Mouse (Mus musculus) olfactory bulb, adult 2 months (tissue): ENCODE measurements around the gene Kalrn. TPM values are rescaled to one million over a fixed set of nuclear protein-coding genes. Genes with fewer than 3 reads are reported as not detected.

ENCODE experiments used
- H3K27ac ChIP-seq: fragments of 200-500 bp; 2 replicates; pipeline ENCODE4 v1.5.1; 2012; ENCODE audit warnings: low read depth, low read length; ENCODE audit not compliant: insufficient read depth
- H3K4me1 ChIP-seq: fragments of 200-500 bp; 2 replicates; pipeline ENCODE4 v1.6.1; 2012; ENCODE audit warnings: low read length; ENCODE audit not compliant: control insufficient read depth, insufficient read depth
- H3K4me3 ChIP-seq: fragments of 200-500 bp; 2 replicates; pipeline ENCODE4 v1.5.1; 2012; ENCODE audit warnings: mild to moderate bottlenecking, low read depth, low read length, moderate library complexity; ENCODE audit not compliant: insufficient read depth
- CTCF ChIP-seq: fragments of 200-500 bp; IDR thresholded peaks from 2 replicates; pipeline ENCODE4 v1.5.1; 2012; ENCODE audit warnings: low read depth, mild to moderate bottlenecking, low read length, moderate library complexity; ENCODE audit not compliant: insufficient read depth
- POLR2A ChIP-seq: fragments of 200-500 bp; IDR thresholded peaks from 2 replicates; pipeline ENCODE4 v1.6.1; 2012; ENCODE audit warnings: mild to moderate bottlenecking, low read depth, low read length, moderate library complexity; ENCODE audit not compliant: insufficient read depth
- WGBS: fragments of 180-500 bp; shearing (Covaris S2); methylation state at CpG from one replicate; pipeline ENCODE4 v1.1.7; 2018; 5-methylcytosine and 5-hydroxymethylcytosine counted together
- polyA plus RNA-seq: library from polyadenylated mRNA; stranded (reverse); fragments of >200 nt; gene quantifications from 2 replicates; pipeline ENCODE4 v1.2.4, GENCODE M21; 2012; ENCODE audit warnings: low replicate concordance; ENCODE audit not compliant: missing spikeins, insufficient read depth, insufficient read length

The Kalrn gene
- polyA plus RNA-seq, 1 experiment = 153 TPM

DNA sequence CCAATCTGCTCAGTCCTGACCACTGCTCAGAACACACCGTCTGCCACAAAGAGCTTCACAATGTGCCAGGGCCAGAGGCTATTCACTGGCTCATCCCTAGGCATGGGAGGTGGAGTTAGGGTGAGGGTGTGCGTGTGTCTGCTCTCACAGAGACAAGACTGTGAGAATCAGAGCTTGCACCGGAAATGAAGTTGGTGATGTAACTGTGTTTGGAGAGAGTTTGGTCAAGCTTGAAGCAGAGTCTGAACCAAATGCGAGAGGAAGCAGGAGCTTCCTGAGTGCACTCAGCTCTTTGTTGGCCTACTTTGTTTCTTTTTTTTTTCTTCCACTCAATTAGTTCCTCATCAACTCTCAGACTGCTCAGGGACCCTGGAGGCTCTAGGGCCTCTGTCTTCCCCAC lies 325.1 kb downstream of the Kalrn start:
- no peak for TF ChIP-seq POLR2A
- no peak for TF ChIP-seq CTCF
- 41% methylated on average over 4 of the region's 4 CpGs for WGBS
- Histone ChIP-seq H3K4me3 (no peak overlapping the region), H3K4me1 (peaks cover 12% of the 10 kb centered on the region), H3K27ac (peak overlapping the region; percentile 29; the same call in 1 of the 2 replicates)

DNA sequence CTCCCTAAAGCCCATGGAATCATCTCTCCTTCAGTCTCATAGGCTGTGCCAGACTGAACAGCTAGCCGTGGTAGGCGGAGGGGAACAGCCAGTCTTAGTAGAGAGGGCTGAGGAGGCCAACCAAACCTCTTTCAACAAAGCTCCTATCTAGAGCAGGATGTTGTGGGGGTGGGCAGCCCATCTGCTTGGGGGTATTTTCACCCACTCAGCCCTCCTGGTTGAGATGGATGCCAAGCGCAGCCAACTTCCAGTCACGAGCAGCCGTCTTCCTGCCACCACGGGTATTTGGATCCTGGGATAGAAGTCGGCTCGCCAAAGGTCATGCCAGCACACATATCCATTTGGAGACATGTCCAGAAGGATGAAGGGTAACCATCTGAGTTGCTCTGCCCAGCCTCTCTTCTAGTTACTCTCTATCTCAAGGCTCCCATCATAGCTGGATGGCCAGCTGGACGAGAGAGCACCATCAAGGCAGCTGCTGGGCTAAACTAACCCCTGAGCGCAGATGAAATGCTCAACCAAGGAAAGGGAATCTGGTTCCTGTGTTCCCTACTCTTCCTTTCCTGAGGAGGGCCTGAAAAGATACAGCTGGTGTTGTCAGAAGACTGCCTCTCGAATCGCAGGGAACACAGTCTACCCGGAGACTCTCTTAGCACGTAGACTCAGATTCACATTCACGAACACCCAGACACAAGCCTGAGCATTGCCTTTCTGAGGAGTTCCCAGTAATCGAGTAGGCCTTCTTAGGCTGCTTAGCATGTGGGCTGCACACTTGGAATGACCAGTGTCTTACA lies 331.2 kb downstream of the Kalrn start:
- TF ChIP-seq CTCF (no peak), POLR2A (no peak)
- Histone ChIP-seq H3K27ac (peak overlapping the region; percentile 28; the same call in 1 of the 2 replicates), H3K4me3 (no peak overlapping the region), H3K4me1 (peaks cover 25% of the 10 kb centered on the region)
- 71% methylated on average over 16 of the region's 16 CpGs for WGBS

DNA sequence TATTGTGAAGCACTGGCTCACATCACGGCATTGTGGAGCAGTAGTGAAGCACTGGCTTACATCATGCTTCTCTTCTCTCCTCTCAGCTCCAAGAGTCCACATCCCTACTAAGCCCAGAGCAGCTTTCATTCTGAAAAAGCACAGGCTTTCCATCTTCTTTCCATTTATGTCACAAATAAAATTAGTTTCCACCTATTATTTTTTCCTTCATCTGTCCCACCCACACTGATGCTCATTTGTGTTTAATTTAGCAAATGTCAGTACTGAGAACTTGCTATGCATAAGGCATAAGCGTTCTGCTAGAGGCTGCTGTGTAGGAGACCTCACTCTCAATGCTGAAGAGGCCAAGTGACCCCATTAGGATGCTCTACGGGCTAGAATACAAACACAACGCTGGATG lies 333.7 kb downstream of the Kalrn start:
- H3K4me1 ChIP-seq = peaks cover 33% of the 10 kb centered on the region
- WGBS = 54% methylated on average over 4 of the region's 4 CpGs
- TF ChIP-seq POLR2A (no peak), CTCF (no peak)
- peak overlapping the region; percentile 5; the same call in 1 of the 2 replicates for H3K27ac ChIP-seq
- H3K4me3 ChIP-seq = no peak overlapping the region

DNA sequence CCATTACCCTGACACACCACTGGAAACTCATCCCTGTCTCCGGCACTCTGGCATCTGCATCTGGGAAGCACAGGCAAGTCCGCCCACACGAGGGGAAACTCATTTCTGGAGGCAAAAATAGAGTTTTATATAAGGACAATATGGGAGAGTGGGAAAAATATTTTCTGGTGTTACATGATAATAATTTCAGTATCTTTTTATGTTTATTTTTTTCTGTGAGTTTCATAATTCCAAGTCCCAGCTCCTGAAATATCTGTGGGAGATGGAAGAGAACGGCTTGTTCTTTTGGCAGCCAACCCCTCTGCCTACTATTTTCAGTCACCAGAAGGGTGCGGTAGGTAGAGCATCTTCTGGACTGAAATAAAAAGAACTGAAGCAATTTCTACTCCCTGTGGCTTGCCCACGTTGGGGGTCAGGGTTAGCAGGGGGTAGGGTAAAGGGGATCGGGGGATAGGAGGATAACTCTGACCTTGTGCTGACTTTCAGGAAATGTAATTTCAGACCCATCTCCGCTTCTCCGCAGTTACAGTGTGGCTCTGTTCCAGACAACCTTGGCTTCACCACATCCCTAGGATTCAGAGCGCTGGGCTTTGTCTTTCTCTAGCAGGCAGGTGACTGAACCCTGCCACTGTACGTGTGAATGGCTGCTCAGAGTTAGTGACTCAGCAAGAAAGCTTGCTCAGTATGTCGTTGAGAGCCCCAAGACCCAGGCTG lies 336.3 kb downstream of the Kalrn start:
- Histone ChIP-seq H3K27ac (peak overlapping the region; percentile 95), H3K4me1 (peaks cover 26% of the 10 kb centered on the region), H3K4me3 (no peak overlapping the region)
- WGBS = 32% methylated on average over 12 of the region's 12 CpGs
- no peak for TF ChIP-seq POLR2A

DNA sequence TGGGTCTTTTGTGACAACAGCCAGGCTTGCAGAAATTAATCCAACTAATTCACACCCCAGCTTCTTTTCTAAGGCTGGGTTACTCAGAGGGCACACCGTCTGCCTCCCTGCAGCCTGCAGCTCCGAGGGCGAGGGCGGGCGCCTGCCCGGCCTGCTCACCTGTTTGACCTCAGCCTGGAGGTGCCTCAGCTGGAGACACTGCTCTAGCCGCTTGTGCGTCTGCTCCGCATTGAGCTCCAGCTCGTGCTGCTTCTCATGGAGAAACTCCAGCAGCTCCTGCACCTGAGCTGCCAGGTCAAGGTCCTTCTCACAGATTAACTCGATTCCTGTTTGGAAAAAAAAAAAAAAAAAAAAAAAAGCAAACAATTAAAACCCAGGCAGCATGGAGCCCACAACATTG lies 338.2 kb downstream of the Kalrn start:
- Histone ChIP-seq H3K4me3 (no peak overlapping the region), H3K4me1 (peaks cover 26% of the 10 kb centered on the region), H3K27ac (no peak overlapping the region)
- 68% methylated on average over 11 of the region's 11 CpGs for WGBS
- no peak for TF ChIP-seq POLR2A
- no peak for TF ChIP-seq CTCF

DNA sequence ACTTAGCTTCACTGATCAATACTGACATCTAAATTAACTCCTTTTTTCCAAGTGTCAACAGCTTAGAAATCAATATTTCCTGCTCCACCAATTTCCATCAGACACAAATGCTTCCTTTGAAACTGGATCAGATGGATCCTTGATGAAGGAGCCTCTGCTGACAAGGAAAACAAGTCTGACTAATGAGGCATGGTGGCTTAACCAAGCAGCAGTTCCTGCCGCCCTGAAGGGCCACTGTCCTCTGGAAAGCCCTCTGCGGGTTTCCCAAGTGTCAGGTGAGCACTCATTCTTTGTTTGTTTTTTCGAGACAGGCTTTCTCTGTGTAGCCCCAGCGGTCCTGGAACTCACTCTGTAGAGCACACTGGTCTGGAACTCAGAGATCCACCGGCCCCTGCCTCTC lies 341.4 kb downstream of the Kalrn start:
- H3K4me1 ChIP-seq = peaks cover 21% of the 10 kb centered on the region
- no peak overlapping the region for H3K27ac ChIP-seq
- TF ChIP-seq POLR2A (no peak), CTCF (no peak)
- WGBS = 45% methylated on average over 5 of the region's 5 CpGs
- no peak overlapping the region for H3K4me3 ChIP-seq

DNA sequence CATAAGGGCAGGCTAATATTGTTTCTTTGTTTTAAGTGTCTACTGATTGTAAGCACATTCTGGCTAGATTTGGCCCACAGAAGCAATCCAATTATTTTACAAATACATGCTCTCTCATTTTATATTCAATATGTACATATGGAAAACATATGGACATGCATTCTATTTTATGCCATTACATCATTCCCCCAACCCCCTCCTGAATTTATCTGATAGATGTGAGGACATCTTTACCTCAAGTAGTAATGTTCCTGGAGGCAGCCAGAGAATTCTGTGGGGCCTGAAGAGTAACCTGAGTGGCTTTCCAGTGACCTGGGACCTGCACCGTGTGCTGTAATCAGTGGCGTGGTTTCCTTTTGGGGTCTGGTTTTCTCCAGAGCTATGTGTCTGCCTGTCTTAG lies 342.2 kb downstream of the Kalrn start:
- peaks cover 17% of the 10 kb centered on the region for H3K4me1 ChIP-seq
- no peak overlapping the region for H3K4me3 ChIP-seq
- WGBS = 90% methylated on average over 2 of the region's 2 CpGs
- 0 out of 2 replicates have a peak overlapping the region, but pooled peaks have one; percentile 48 for H3K27ac ChIP-seq
- TF ChIP-seq CTCF (no peak), POLR2A (no peak)

DNA sequence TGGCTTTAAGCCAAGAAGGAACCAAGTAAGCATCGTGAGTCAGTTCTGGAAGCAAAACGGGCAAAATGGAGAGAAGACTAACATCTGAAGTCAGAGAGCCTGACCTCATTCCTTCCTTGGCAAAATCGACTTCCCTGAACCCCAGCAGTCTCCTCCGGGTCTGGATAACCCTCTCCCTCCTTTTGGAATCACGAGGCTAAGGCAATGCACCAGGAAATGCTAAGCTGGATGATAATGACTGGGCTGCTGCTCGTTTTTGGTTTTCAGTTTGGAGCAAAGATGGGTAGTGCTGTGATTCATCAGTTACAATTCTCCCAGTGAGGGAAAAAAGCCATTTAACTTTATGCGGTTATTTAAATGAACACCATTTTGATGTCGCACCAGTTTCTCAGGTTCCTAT lies 344.0 kb downstream of the Kalrn start:
- WGBS = 32% methylated on average over 8 of the region's 8 CpGs
- H3K4me1 ChIP-seq = peaks cover 9% of the 10 kb centered on the region
- no peak for TF ChIP-seq CTCF
- TF ChIP-seq POLR2A = no peak
- no peak overlapping the region for H3K4me3 ChIP-seq
- peak overlapping the region; percentile 75; the same call in 1 of the 2 replicates for H3K27ac ChIP-seq

DNA sequence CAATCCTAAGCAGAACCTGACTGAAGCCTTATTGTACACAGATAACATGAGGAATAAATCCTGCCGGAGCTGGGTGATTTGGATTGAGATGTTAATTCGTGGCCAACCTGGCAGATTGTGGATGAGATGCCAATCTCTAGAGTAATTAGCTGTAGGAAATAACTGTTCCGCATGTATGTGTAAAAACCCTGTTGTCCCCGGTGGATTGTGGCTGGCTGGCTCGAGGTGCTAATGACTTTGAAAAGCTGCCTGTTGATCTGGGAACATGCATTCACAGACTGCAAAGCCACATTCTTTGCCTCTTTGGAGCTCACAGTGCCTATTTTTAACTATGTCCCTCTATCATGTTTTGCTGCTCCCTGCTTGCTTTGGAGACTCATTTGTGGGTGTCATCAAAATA lies 344.7 kb downstream of the Kalrn start:
- peaks cover 7% of the 10 kb centered on the region for H3K4me1 ChIP-seq
- TF ChIP-seq CTCF (no peak), POLR2A (no peak)
- no peak overlapping the region for H3K27ac ChIP-seq
- H3K4me3 ChIP-seq = no peak overlapping the region
- WGBS = 39% methylated on average over 5 of the region's 5 CpGs
